Mouse (Mus musculus) olfactory bulb, adult 2 months (tissue): ENCODE measurements around the gene Nbea. TPM values are rescaled to one million over a fixed set of nuclear protein-coding genes. Genes with fewer than 3 reads are reported as not detected.

ENCODE experiments used
- H3K27ac ChIP-seq: fragments of 200-500 bp; 2 replicates; pipeline ENCODE4 v1.5.1; 2012; ENCODE audit warnings: low read depth, low read length; ENCODE audit not compliant: insufficient read depth
- H3K4me1 ChIP-seq: fragments of 200-500 bp; 2 replicates; pipeline ENCODE4 v1.6.1; 2012; ENCODE audit warnings: low read length; ENCODE audit not compliant: control insufficient read depth, insufficient read depth
- H3K4me3 ChIP-seq: fragments of 200-500 bp; 2 replicates; pipeline ENCODE4 v1.5.1; 2012; ENCODE audit warnings: mild to moderate bottlenecking, low read depth, low read length, moderate library complexity; ENCODE audit not compliant: insufficient read depth
- CTCF ChIP-seq: fragments of 200-500 bp; IDR thresholded peaks from 2 replicates; pipeline ENCODE4 v1.5.1; 2012; ENCODE audit warnings: low read depth, mild to moderate bottlenecking, low read length, moderate library complexity; ENCODE audit not compliant: insufficient read depth
- POLR2A ChIP-seq: fragments of 200-500 bp; IDR thresholded peaks from 2 replicates; pipeline ENCODE4 v1.6.1; 2012; ENCODE audit warnings: mild to moderate bottlenecking, low read depth, low read length, moderate library complexity; ENCODE audit not compliant: insufficient read depth
- WGBS: fragments of 180-500 bp; shearing (Covaris S2); methylation state at CpG from one replicate; pipeline ENCODE4 v1.1.7; 2018; 5-methylcytosine and 5-hydroxymethylcytosine counted together
- polyA plus RNA-seq: library from polyadenylated mRNA; stranded (reverse); fragments of >200 nt; gene quantifications from 2 replicates; pipeline ENCODE4 v1.2.4, GENCODE M21; 2012; ENCODE audit warnings: low replicate concordance; ENCODE audit not compliant: missing spikeins, insufficient read depth, insufficient read length

The Nbea gene
- polyA plus RNA-seq, 1 experiment = 109 TPM

DNA sequence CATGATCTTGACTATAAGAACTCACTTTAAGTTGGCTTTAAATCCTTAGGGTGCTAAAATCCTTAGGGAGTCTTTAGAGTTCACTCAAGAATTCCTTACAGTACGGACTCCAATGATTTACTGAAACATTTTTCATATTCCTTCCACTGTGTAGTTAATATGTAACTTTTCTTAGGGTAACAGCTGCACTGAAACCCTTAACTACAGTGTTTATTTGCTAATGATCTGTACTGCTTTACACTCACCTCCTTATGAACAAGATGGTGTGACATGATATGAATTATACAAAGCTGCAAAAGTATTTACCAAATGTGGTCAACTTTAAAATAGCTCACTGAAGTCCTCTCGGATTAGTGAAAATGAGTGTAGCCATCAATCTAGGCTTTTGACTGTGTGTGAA lies 365.4 kb downstream of the Nbea start:
- no peak overlapping the region for H3K27ac ChIP-seq
- no peak overlapping the region for H3K4me3 ChIP-seq
- peaks cover 3% of the 10 kb centered on the region for H3K4me1 ChIP-seq
- TF ChIP-seq POLR2A (no peak), CTCF (no peak)
- WGBS = 92% methylated on average over 2 of the region's 2 CpGs

DNA sequence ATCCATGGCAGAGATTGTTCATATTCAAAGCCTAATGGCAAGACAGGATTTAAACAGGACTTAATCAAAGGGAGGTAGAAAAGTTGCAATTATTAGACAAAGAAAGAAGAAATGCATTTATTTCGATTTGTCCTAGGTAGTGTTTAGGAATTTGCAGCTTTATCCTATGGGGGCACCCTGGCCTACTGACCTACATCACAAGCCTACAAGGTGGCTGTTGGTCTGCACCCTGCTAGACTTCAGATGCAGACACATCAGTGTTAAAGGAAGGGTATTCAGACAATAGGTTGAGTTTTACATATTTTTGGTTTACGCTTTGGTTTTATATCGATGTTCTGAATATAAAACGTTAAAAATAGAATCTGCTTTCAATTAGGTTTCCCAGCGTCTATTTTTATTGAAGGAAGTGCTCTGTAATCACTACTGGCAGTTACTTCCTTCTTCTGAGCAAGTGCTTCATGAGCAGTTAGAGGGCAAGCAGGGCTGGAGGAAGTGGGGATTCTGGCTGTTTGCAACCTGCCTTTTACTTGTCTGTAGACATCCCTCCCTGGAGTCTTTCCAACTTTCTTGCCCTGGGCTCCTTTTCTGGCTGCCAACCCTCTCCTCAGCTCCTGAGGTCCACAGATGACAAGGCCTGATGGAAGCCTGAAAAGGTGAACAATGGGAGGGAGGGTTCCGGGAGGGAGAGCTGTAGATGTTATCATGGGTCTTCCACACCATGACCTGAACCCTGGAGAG lies 366.7 kb downstream of the Nbea start:
- Histone ChIP-seq H3K4me3 (no peak overlapping the region), H3K27ac (no peak overlapping the region), H3K4me1 (peaks cover 3% of the 10 kb centered on the region)
- WGBS = 61% methylated on average over 6 of the region's 6 CpGs
- TF ChIP-seq POLR2A (no peak), CTCF (no peak)

DNA sequence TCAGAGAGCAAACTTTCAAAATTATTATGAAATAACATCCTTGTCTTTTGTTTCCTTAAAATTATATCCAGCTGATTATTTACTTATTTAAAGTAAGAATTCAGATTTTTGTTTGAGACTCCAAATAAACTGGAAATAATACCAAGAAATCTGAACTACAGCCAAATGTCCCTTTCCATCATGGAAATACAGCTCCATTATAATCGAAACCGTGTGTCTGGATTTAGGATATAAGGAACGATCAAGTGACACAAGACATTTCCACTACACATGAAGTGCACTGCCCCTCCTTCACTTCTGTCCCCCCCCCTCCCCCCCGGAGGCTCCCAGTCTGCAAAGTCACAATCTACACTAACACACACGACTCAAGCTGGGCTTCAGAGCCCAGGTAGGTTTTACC lies 367.4 kb downstream of the Nbea start:
- Histone ChIP-seq H3K4me1 (peaks cover 3% of the 10 kb centered on the region), H3K27ac (no peak overlapping the region), H3K4me3 (no peak overlapping the region)
- TF ChIP-seq POLR2A = no peak
- no peak for TF ChIP-seq CTCF
- 72% methylated on average over 5 of the region's 5 CpGs for WGBS

DNA sequence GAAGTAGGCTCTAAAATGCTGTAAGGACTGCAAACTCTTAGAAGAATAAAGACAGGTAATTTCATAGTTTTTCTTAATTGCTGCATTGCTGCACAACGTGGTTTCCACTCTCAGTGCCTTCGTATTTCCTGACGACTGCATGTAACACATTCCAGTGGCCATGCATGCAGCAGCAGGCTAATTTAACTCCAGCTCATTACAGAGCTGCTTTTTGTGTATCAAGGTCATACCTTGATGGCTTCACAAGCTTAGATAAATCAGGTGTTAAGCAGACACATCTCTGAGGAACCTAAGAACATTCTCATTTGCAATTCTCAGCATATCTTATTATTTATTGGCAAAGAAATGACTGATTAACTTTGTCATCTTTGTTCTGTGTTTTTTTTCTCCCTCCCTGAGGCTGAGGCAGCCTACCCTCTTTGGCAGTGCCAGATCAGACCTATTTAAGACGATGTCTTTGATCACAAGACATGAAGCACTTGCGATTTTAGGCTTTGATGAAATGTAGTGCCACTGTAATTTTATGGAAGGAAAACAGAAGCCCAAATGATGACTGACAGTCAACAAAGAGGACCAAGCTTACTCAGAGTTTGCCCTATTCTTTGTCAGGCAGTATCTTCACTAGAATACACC lies 368.4 kb downstream of the Nbea start:
- Histone ChIP-seq H3K4me1 (peaks cover 3% of the 10 kb centered on the region), H3K27ac (no peak overlapping the region), H3K4me3 (no peak overlapping the region)
- WGBS = 78% methylated on average over 5 of the region's 5 CpGs
- TF ChIP-seq CTCF (no peak), POLR2A (no peak)

DNA sequence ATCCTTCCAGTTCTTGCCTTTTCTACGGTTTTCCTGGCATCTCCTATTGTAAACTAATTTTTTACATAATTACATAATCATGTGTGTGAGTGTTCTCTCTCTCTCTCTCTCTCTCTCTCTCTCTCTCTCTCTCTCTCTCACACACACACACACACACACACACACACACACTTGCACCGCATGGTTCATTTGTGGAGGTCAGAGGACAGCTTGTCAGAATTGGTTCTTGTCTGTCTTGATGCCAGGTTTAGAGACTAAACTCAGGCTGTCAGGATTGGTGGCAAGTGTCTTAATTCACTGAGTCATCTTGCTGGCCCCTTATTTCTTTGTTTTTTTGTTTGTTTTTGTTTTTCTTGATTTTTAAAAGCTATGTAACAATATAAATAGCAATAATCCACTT lies 388.7 kb downstream of the Nbea start:
- Histone ChIP-seq H3K4me1 (peaks cover 2% of the 10 kb centered on the region; the same call in 1 of the 2 replicates), H3K27ac (no peak overlapping the region), H3K4me3 (no peak overlapping the region)
- no peak for TF ChIP-seq POLR2A
- TF ChIP-seq CTCF = no peak
- 70% methylated on average over 2 of the region's 2 CpGs for WGBS

DNA sequence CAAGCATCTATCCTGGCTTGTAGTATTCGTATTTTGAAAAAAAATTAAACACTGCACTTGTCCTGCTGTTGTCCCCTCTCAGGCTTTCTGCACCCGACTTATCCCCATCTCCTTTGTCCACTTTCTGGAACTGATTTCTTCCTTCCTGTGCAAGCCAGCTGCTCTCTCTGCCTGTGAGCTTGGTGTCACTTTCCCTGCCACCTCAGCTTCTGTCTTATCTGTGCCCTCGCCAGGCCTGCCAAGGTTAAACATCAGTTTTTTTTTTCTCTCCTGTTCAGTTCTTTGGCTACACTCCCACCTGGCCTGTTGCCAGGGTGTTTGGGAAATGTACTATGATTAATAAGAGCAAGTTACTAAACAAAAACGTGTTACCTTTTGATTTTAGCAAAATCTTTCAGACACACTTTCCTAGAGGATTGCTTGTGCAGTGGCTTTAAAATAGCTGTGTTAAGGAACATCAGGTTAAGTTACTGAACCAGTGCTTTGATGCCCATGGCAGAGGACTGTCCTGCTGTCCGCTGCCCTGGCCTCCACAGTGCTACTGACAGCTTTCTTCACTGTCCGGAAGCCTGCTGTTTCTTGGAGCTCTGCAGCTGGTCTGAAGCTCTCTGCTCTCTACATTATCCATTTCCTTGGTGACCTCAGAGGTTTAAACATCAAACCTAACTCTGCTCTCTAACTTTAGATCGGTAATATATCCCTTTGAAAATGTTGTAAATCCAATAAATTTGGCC lies 389.5 kb downstream of the Nbea start:
- no peak overlapping the region for H3K27ac ChIP-seq
- 62% methylated on average over 7 of the region's 7 CpGs for WGBS
- H3K4me3 ChIP-seq = no peak overlapping the region
- TF ChIP-seq CTCF (no peak), POLR2A (no peak)
- peaks cover 2% of the 10 kb centered on the region; the same call in 1 of the 2 replicates for H3K4me1 ChIP-seq

DNA sequence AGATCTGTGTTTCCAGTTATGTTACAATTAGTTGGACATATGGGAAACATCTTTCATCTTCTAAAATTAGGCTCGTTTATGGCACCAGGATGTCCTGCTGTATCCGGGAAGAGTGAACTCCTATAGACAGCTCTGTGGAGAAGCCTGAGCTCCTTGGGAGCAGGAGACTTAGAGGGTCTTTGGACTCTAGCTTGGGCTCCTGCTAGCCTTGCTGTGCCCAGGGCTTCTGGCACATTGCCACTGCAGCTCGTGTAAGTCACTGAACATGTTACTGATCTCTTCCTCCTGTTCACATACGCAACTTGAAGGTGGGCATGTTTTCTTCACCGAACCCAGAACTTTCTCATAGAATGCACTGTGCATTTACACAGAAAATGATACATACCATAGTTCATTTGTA lies 391.2 kb downstream of the Nbea start:
- 81% methylated on average over 5 of the region's 5 CpGs for WGBS
- TF ChIP-seq CTCF (no peak), POLR2A (no peak)
- H3K4me1 ChIP-seq = peaks cover 4% of the 10 kb centered on the region; the same call in 1 of the 2 replicates
- no peak overlapping the region for H3K27ac ChIP-seq
- H3K4me3 ChIP-seq = no peak overlapping the region

DNA sequence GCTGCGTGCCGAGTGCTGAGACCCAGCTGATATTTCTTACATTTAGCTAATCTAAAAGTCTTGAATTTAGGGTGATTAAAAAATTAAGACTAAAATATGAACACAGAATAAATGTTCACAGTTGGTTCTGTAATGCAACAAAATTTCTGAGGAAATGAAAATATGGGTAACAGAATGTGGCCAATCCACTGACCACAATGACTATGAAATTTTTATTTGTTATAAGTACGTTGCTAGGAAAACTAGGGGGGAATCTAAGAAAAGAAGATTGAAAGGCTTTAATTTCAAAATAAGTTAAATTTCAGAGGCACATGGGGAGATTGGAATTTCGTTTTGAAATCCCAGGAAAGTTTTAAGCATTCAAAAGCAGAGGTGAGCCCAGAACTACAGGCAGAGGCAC lies 392.9 kb downstream of the Nbea start:
- 91% methylated on average over 4 of the region's 4 CpGs for WGBS
- no peak overlapping the region for H3K4me3 ChIP-seq
- TF ChIP-seq CTCF = no peak
- TF ChIP-seq POLR2A = no peak
- H3K27ac ChIP-seq = no peak overlapping the region
- peaks cover 4% of the 10 kb centered on the region; the same call in 1 of the 2 replicates for H3K4me1 ChIP-seq

DNA sequence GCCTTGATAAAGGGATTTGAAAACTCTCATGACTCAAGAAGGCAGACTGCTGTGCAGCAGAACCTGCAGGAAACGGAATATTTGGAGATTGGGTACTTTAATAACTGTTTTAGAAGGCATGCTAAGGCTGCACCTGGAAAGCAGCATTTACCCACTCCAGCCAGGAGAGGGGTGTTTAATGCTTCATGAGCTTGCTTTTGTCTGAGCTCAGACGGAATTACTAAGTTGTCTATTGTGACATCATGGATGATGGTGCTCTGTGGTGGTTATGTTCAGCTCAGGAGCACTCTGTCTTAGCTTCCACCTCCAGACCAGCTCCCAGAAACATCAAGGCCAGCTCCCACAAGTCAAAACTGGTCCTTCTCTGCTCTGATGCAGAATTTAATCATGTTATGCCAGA lies 393.6 kb downstream of the Nbea start:
- 36% methylated on average over 2 of the region's 2 CpGs for WGBS
- H3K4me3 ChIP-seq = no peak overlapping the region
- peaks cover 4% of the 10 kb centered on the region; the same call in 1 of the 2 replicates for H3K4me1 ChIP-seq
- H3K27ac ChIP-seq = no peak overlapping the region
- TF ChIP-seq POLR2A (no peak), CTCF (no peak)
